Mouse (Mus musculus) midbrain, postnatal 0 days (tissue): ENCODE data around the gene Pet100. TPM values are rescaled to one million over a fixed set of nuclear protein-coding genes. Genes with fewer than 3 reads are reported as not detected.

ENCODE experiments used
- ATAC-seq: fragments of 200-750 bp; cut with Nextera tagmentation; 2 replicates; pipeline ENCODE4 v1.8.0; 2017; ENCODE audit warnings: moderate number of reproducible peaks, mild to moderate bottlenecking, moderate TSS enrichment, moderate library complexity; ENCODE audit not compliant: low FRiP score
- DNase-seq: peaks from one replicate; pipeline ENCODE4 v3.0.0-alpha.2; 2015; ENCODE audit warnings: low spot score
- H3K27ac ChIP-seq: fragments of 300-500 bp; sonication (generic); 2 replicates; pipeline ENCODE4 v1.5.1; 2014; ENCODE audit warnings: low read depth, mild to moderate bottlenecking, low read length, mixed read lengths
- H3K27me3 ChIP-seq: fragments of 300-500 bp; sonication (generic); 2 replicates; pipeline ENCODE4 v1.6.1; 2014; ENCODE audit warnings: low read length, control low read depth, mixed read lengths; ENCODE audit not compliant: insufficient read depth
- H3K36me3 ChIP-seq: fragments of 300-500 bp; sonication (generic); 2 replicates; pipeline ENCODE4 v1.6.1; 2014; ENCODE audit warnings: low read length, control low read depth, mixed read lengths; ENCODE audit not compliant: insufficient read depth
- H3K4me1 ChIP-seq: fragments of 300-500 bp; sonication (generic); 2 replicates; pipeline ENCODE4 v1.6.1; 2014; ENCODE audit warnings: mild to moderate bottlenecking, control low read depth, antibody characterized with exemption, low read length, mixed read lengths; ENCODE audit not compliant: insufficient read depth
- H3K4me2 ChIP-seq: fragments of 300-500 bp; sonication (generic); 2 replicates; pipeline ENCODE4 v1.6.1; 2014; ENCODE audit warnings: low read depth, mild to moderate bottlenecking, low read length, mixed read lengths; ENCODE audit not compliant: poor library complexity, severe bottlenecking
- H3K4me3 ChIP-seq: fragments of 300-500 bp; sonication (generic); 2 replicates; pipeline ENCODE4 v1.5.1; 2014; ENCODE audit warnings: low read depth, mild to moderate bottlenecking, low read length, moderate library complexity
- H3K9ac ChIP-seq: fragments of 300-500 bp; sonication (generic); replicated peaks from 2 replicates; pipeline ENCODE4 v1.6.1; 2014; ENCODE audit warnings: mild to moderate bottlenecking, low read length, moderate library complexity, mixed read lengths; ENCODE audit not compliant: poor library complexity, severe bottlenecking
- H3K9me3 ChIP-seq: fragments of 300-500 bp; sonication (generic); 2 replicates; pipeline ENCODE4 v1.6.1; 2016; ENCODE audit warnings: low read length, control low read depth
- CTCF ChIP-seq: IDR thresholded peaks from 2 replicates; pipeline ENCODE4 v1.5.1; 2016; ENCODE audit warnings: antibody characterized with exemption, mild to moderate bottlenecking
- WGBS: fragments of 180-500 bp; shearing (Covaris S2); extraction: QIAGEN DNeasy Blood & Tissue Kit; methylation state at CpG from one replicate; pipeline ENCODE4 v1.1.7; 2014; 5-methylcytosine and 5-hydroxymethylcytosine counted together
- polyA plus RNA-seq: library from polyadenylated mRNA; unstranded; fragments of >200 nt; fragmentation: Nextera tagmentation; extraction: Ambion mirVana; gene quantifications from 2 replicates; pipeline ENCODE4 v1.2.1, GENCODE M21; 2015
- total RNA-seq: library from RNA; depleted of rRNA; stranded (reverse); fragments of >200 nt; gene quantifications from 2 replicates; pipeline ENCODE4 v1.2.3, GENCODE M21; 2014; rRNA removed

Pet100 gene
- total and polyA plus RNA-seq, 2 experiments from 2014 or later: 7.7 to 70.9 TPM

DNA sequence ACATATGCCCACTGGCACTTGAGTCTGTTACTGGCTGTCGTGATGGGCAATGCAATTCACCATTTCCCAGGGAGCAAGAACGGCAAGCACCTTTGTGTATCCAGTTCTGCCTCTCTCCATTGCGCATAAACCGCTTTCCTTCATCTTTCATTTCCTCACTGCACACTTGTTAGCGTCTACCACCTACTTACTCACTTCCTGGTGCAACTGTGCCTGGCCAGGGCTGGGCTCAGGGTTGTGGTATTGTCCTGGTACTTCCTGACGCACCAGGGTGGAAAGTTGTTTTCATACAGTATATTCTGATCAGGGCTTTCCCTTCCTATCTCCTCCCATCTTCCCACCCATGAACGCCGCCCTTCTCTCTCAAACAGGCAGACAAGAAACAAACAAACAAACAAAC lies 39.5 kb downstream of the Pet100 start:
- Histone ChIP-seq H3K4me3 (no peak overlapping the region), H3K9ac (no peak overlapping the region), H3K27me3 (no peaks in the 10 kb centered on the region), H3K4me2 (no peak overlapping the region), H3K9me3 (no peaks in the 10 kb centered on the region), H3K4me1 (no peaks in the 10 kb centered on the region), H3K27ac (no peak overlapping the region), H3K36me3 (no peaks in the 10 kb centered on the region)
- ATAC-seq (no peak), DNase-seq (no peak)
- 83% methylated on average over 8 of the region's 8 CpGs for WGBS
- no peak for TF ChIP-seq CTCF

DNA sequence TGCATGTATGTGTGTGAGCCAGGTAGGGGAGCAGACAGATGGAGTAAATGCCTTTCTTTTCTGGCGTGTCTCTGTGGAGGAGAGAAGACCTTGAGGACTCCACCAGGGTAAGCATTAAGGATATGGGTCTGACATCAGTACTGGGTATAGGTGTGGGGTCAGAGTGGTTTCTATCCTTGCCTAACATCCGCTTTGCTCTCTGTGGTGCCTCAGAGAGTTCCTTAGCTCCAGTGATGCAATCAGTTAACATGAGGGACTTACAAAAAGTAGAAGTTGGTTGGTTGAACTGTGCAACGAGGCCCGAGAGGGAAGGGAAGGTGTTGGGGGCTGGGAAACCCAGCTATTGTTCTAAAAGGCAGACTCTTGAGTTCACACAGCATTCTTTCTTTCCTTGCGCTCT lies 43.1 kb downstream of the Pet100 start:
- DNase-seq (no peak), ATAC-seq (no peak)
- Histone ChIP-seq H3K27ac (no peak overlapping the region), H3K9ac (no peak overlapping the region), H3K27me3 (no peaks in the 10 kb centered on the region), H3K9me3 (no peaks in the 10 kb centered on the region), H3K36me3 (no peaks in the 10 kb centered on the region), H3K4me3 (no peak overlapping the region), H3K4me1 (no peaks in the 10 kb centered on the region), H3K4me2 (no peak overlapping the region)
- no peak for TF ChIP-seq CTCF
- 63% methylated on average over 5 of the region's 5 CpGs for WGBS

DNA sequence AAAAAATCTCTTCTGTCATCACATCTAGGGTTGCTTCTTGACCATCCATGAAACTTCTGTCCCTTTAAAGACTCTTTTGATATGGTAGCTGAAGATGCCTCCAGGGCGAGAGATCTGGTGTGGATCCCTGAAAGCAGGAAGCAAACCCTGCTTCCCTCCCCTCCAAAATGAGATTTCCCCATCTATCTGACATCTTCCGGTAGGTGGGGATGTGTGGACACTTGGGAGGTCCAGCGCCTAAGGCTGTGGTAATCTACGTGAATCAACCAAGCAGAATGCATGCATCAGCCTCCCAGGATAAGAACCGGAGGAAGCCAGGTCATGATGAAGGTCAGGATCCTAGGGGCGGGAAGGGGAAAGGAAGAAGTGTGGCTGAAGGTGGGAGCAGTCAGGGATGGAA lies 44.2 kb downstream of the Pet100 start, which contains the start of gene Mcemp1:
Gene Mcemp1 (plus strand): TSS at position 248 of the 400 bp plus-strand sequence.
- Histone ChIP-seq H3K27ac (no peak within 1 kb of the TSS), H3K9ac (no peak within 1 kb of the TSS), H3K36me3 (no peaks in the 10 kb centered on the region), H3K4me3 (no peak within 1 kb of the TSS), H3K9me3 (no peaks in the 10 kb centered on the region), H3K4me2 (no peak within 1 kb of the TSS), H3K4me1 (no peaks in the 10 kb centered on the region), H3K27me3 (no peaks in the 10 kb centered on the region)
- DNase-seq (no peak), ATAC-seq (no peak)
- no peak for TF ChIP-seq CTCF
- WGBS: 80% methylated on average over 6 of the region's 6 CpGs

DNA sequence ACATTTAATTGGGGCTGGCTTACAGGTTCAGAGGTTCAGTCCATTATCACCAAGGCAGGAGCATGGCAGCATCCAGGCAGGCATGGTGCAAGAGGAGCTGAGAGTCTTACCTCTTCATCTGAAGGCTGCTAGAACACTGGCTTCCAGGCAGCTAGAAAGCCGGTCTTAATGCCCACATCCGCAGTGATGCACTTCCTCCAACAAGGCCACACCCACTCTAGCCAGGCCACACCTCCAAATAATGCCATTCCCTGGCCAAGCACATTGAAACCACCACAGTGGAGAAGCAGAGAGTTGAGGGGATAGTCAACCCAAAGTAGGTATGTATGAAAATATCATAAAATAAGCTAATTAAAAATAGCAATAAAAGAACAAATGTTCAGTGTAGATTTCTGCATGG lies 49.0 kb downstream of the Pet100 start:
- Histone ChIP-seq H3K27ac (no peak overlapping the region), H3K27me3 (no peaks in the 10 kb centered on the region), H3K4me3 (no peak overlapping the region), H3K9me3 (no peaks in the 10 kb centered on the region), H3K9ac (no peak overlapping the region), H3K4me2 (no peak overlapping the region), H3K36me3 (no peaks in the 10 kb centered on the region), H3K4me1 (no peaks in the 10 kb centered on the region)
- TF ChIP-seq CTCF: no peak
- no peak for DNase-seq
- ATAC-seq: no peak
- WGBS: 84% methylated on average over 2 of the region's 2 CpGs

DNA sequence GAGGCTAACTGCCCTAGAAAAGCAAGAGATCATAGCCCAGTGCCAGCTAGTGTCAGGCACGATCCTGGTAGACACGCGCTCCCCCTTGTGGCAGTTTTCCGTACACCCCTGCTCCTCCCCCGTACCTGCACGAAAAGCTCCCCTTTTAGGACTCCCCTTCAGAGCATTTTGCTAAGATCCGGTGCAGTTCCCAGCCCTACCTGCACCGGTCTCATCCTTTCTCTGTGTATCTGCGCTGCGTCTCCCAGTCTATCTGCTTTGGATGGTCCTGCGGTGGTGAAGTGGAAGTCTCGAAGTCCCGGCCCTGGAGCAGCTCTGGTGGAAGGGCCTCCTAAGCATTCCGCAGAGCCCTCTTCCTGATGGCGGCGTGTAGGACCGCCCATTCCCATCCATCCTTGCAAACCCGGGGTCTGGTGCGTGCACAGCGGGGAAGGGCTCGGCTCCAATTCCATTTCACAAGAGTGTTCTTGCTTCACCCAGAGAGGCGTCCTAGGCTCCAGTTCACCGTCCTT lies 50.7 kb downstream of the Pet100 start, which contains the start of gene Fcor:
Gene Fcor (minus strand): TSS at position 383 of the 512 bp plus-strand sequence.
- Histone ChIP-seq H3K36me3 (no peaks in the 10 kb centered on the region), H3K4me2 (peak within 1 kb of the TSS; percentile 61), H3K4me1 (no peaks in the 10 kb centered on the region), H3K27ac (peak within 1 kb of the TSS; percentile 71), H3K9ac (peak within 1 kb of the TSS; percentile 66), H3K4me3 (peak within 1 kb of the TSS; percentile 40), H3K27me3 (no peaks in the 10 kb centered on the region), H3K9me3 (no peaks in the 10 kb centered on the region)
- DNase-seq (peak; percentile 87), ATAC-seq (peak; percentile 86)
- WGBS: under 1% methylated on average over 23 of the region's 23 CpGs
- TF ChIP-seq CTCF: peak; percentile 90

DNA sequence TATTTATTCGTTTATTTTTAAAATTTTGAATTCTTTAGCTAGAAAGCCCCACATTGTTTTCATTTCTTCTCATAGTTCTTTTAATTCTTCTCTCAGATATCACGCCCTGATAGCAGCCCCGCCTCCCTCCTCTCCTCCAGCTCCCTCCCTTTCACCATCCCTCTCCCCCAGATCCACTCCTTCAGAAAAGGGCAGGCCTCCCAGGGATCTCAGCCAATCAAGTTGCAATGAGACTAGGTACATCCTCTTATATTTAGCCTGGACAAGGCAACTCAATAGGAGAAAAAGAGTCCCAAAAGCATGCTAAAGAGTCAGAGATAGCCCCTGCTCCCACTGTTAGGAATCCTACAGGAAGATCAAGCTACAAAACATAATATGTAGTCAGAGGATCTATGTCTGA lies 53.3 kb downstream of the Pet100 start:
- H3K9me3 ChIP-seq: no peaks in the 10 kb centered on the region
- 51% methylated on average over 3 of the region's 3 CpGs for WGBS
- no peak for TF ChIP-seq CTCF
- no peak overlapping the region for H3K9ac ChIP-seq
- DNase-seq (no peak), ATAC-seq (no peak)
- 0 out of 2 replicates have a peak, but pooled peaks cover 2% of the 10 kb centered on the region for H3K4me1 ChIP-seq
- H3K36me3 ChIP-seq: peaks cover 8% of the 10 kb centered on the region
- H3K27ac ChIP-seq: no peak overlapping the region
- H3K4me2 ChIP-seq: no peak overlapping the region
- no peak overlapping the region for H3K4me3 ChIP-seq
- no peaks in the 10 kb centered on the region for H3K27me3 ChIP-seq

Other genes with a start within 250 kb of the Pet100 start
- gene Arhgef18, start 228.5 kb upstream of the Pet100 start, total RNA-seq: 34.3 and 46.0 TPM in 2 replicates
- 6.8 and 7.2 TPM in 2 replicates for gene Arhgef18, start 228.5 kb upstream of the Pet100 start, polyA plus RNA-seq
- 1.8 and 2.2 TPM in 2 replicates for gene Pex11g, start 153.9 kb upstream of the Pet100 start, total RNA-seq
- 3.1 and 3.6 TPM in 2 replicates for gene Pex11g, start 153.9 kb upstream of the Pet100 start, polyA plus RNA-seq
- gene Tex45, start 150.7 kb upstream of the Pet100 start, total RNA-seq: 0.47 and 0.55 TPM in 2 replicates
- 0.64 and 0.68 TPM in 2 replicates for gene Tex45, start 150.7 kb upstream of the Pet100 start, polyA plus RNA-seq
- gene Zfp358, start 128.4 kb upstream of the Pet100 start, total RNA-seq: 85.5 and 106 TPM in 2 replicates
- 57.1 and 58.3 TPM in 2 replicates for gene Zfp358, start 128.4 kb upstream of the Pet100 start, polyA plus RNA-seq
- 93.8 and 116 TPM in 2 replicates for gene Mcoln1, start 121.1 kb upstream of the Pet100 start, total RNA-seq
- gene Mcoln1, start 121.1 kb upstream of the Pet100 start, polyA plus RNA-seq: 108 and 117 TPM in 2 replicates
- gene Pnpla6, start 106.2 kb upstream of the Pet100 start, total RNA-seq: 57.0 and 57.5 TPM in 2 replicates
- 35.5 and 36.8 TPM in 2 replicates for gene Pnpla6, start 106.2 kb upstream of the Pet100 start, polyA plus RNA-seq
- not detected in 2 replicates for gene C330021F23Rik, start 53.6 kb upstream of the Pet100 start, total RNA-seq
- 0.17 TPM in 1 of 2 replicates, not detected in the other for gene C330021F23Rik, start 53.6 kb upstream of the Pet100 start, polyA plus RNA-seq
- gene Camsap3, start 34.3 kb upstream of the Pet100 start, total RNA-seq: 115 and 149 TPM in 2 replicates
- gene Camsap3, start 34.3 kb upstream of the Pet100 start, polyA plus RNA-seq: 44.9 and 46.2 TPM in 2 replicates
- gene Xab2, start 232 bp upstream of the Pet100 start, total RNA-seq: 41.9 and 43.0 TPM in 2 replicates
- gene Xab2, start 232 bp upstream of the Pet100 start, polyA plus RNA-seq: 31.7 and 35.9 TPM in 2 replicates
- gene Pcp2, start 4.0 kb downstream of the Pet100 start, total RNA-seq: 10.4 and 33.2 TPM in 2 replicates
- 0.83 and 1.1 TPM in 2 replicates for gene Pcp2, start 4.0 kb downstream of the Pet100 start, polyA plus RNA-seq
- 23.1 and 35.3 TPM in 2 replicates for gene Stxbp2, start 9.4 kb downstream of the Pet100 start, total RNA-seq
- gene Stxbp2, start 9.4 kb downstream of the Pet100 start, polyA plus RNA-seq: 36.1 and 44.2 TPM in 2 replicates
- gene Retn, start 34.2 kb downstream of the Pet100 start, total RNA-seq: not detected in 2 replicates
- gene Retn, start 34.2 kb downstream of the Pet100 start, polyA plus RNA-seq: 0.42 and 0.62 TPM in 2 replicates
- not detected in 2 replicates for gene Mcemp1, start 44.2 kb downstream of the Pet100 start, total RNA-seq
- gene Mcemp1, start 44.2 kb downstream of the Pet100 start, polyA plus RNA-seq: 0.23 and 0.26 TPM in 2 replicates
- 14.7 and 33.3 TPM in 2 replicates for gene Fcor, start 50.8 kb downstream of the Pet100 start, total RNA-seq
- 20.1 and 20.3 TPM in 2 replicates for gene Fcor, start 50.8 kb downstream of the Pet100 start, polyA plus RNA-seq
- 59.7 and 65.3 TPM in 2 replicates for gene Trappc5, start 54.8 kb downstream of the Pet100 start, total RNA-seq
- 67.0 and 68.3 TPM in 2 replicates for gene Trappc5, start 54.8 kb downstream of the Pet100 start, polyA plus RNA-seq
- gene Fcer2a, start 72.6 kb downstream of the Pet100 start, total RNA-seq: not detected in 2 replicates
- gene Fcer2a, start 72.6 kb downstream of the Pet100 start, polyA plus RNA-seq: 0.22 and 0.41 TPM in 2 replicates
- gene Clec4g, start 99.1 kb downstream of the Pet100 start, total RNA-seq: not detected in 2 replicates
- gene Clec4g, start 99.1 kb downstream of the Pet100 start, polyA plus RNA-seq: not detected in 2 replicates
- gene Cd209a, start 127.4 kb downstream of the Pet100 start, total RNA-seq: 0.11 TPM in 1 of 2 replicates, not detected in the other
- gene Cd209a, start 127.4 kb downstream of the Pet100 start, polyA plus RNA-seq: not detected in 2 replicates
- not detected in 2 replicates for gene Cd209e, start 232.8 kb downstream of the Pet100 start, total RNA-seq
- gene Cd209e, start 232.8 kb downstream of the Pet100 start, polyA plus RNA-seq: not detected in 2 replicates